ENCODE assay signal across 12 mouse cellular contexts in genomic region chr19:24797606-24798005, GRCm38 (mm10).
DNase-seq lines count a peak whose midpoint lies in the region; ATAC-seq lines count a peak whose summit lies in the region.
"Had no signal": no experiment of that assay in that cellular context is flagged by ENCODE, and none has a peak within 500 bp of the region (broad histone marks: within the 10 kb centered on the region; RNA-seq: fewer than 3 reads in every experiment).

No protein-coding gene starts in this region.

- H3K9me3 ChIP-seq in heart, embryonic 14.5 days (ENCODE audit: control insufficient read depth, low read length), result no peaks in the 10 kb centered on the region
- H3K9me3 ChIP-seq in stomach, embryonic 15.5 days, result no peaks in the 10 kb centered on the region
- H3K9me3 ChIP-seq in hindbrain, embryonic 16.5 days (ENCODE audit: control insufficient read depth, low read length), result no peaks in the 10 kb centered on the region
- H3K9me3 ChIP-seq in midbrain, embryonic 13.5 days, result no peaks in the 10 kb centered on the region
- H3K9me3 ChIP-seq: embryonic facial prominence, embryonic 15.5 days; liver, embryonic 13.5 days; neural tube, embryonic 12.5 days had no signal

- no peaks in the 10 kb centered on the region for H3K27me3 ChIP-seq in heart, embryonic 14.5 days (ENCODE audit: control insufficient read depth, insufficient read depth, low read length)
- no peaks in the 10 kb centered on the region for H3K27me3 ChIP-seq in stomach, embryonic 15.5 days (replicated peaks)
- no peaks in the 10 kb centered on the region for H3K27me3 ChIP-seq in hindbrain, embryonic 16.5 days (replicated peaks; ENCODE audit: control insufficient read depth, insufficient read depth, low read length)
- no peaks in the 10 kb centered on the region for H3K27me3 ChIP-seq in midbrain, embryonic 13.5 days
- H3K27me3 ChIP-seq: embryonic facial prominence, embryonic 15.5 days; neural tube, embryonic 12.5 days had no signal

- no peak overlapping the region for H3K9ac ChIP-seq in heart, embryonic 14.5 days (ENCODE audit: low read length)
- H3K9ac ChIP-seq in stomach, embryonic 15.5 days, result no peak overlapping the region
- no peak overlapping the region for H3K9ac ChIP-seq in hindbrain, embryonic 16.5 days (ENCODE audit: low read depth, low read length)
- no peak overlapping the region for H3K9ac ChIP-seq in midbrain, embryonic 13.5 days (replicated peaks)
- H3K9ac ChIP-seq: embryonic facial prominence, embryonic 15.5 days; hindbrain, embryonic 14.5 days; liver, embryonic 13.5 days; neural tube, embryonic 12.5 days had no signal

- H3K36me3 ChIP-seq in heart, embryonic 14.5 days (ENCODE audit: control insufficient read depth, insufficient read depth, low read length), result peaks cover 4% of the 10 kb centered on the region; the same call in 1 of the 2 replicates
- no peaks in the 10 kb centered on the region for H3K36me3 ChIP-seq in stomach, embryonic 15.5 days
- H3K36me3 ChIP-seq in hindbrain, embryonic 16.5 days (ENCODE audit: control insufficient read depth, insufficient read depth, low read length), result no peaks in the 10 kb centered on the region
- no peaks in the 10 kb centered on the region for H3K36me3 ChIP-seq in midbrain, embryonic 13.5 days
- H3K36me3 ChIP-seq: embryonic facial prominence, embryonic 15.5 days; liver, embryonic 13.5 days; neural tube, embryonic 12.5 days had no signal

- peaks cover 15 to 23% of the 10 kb centered on the region in 2 experiments for H3K4me1 ChIP-seq in heart, embryonic 14.5 days (ENCODE audit: control insufficient read depth in 2 of 2, insufficient read depth in 2 of 2, low read length in 2 of 2)
- H3K4me1 ChIP-seq in stomach, embryonic 15.5 days, result 0 out of 2 replicates have a peak, but pooled peaks cover 5% of the 10 kb centered on the region
- no peaks in the 10 kb centered on the region for H3K4me1 ChIP-seq in hindbrain, embryonic 16.5 days (ENCODE audit: control insufficient read depth, insufficient read depth, low read depth, low read length)
- no peaks in the 10 kb centered on the region for H3K4me1 ChIP-seq in midbrain, embryonic 13.5 days (replicated peaks)
- H3K4me1 ChIP-seq: embryonic facial prominence, embryonic 15.5 days; neural tube, embryonic 12.5 days had no signal

- peak overlapping the region; percentile 65 to 82 for H3K27ac ChIP-seq in heart, embryonic 14.5 days (replicated peaks in 1 of 2; ENCODE audit: control insufficient read depth in 1 of 2, insufficient read depth in 1 of 2, low read depth in 2 of 2, low read length in 2 of 2)
- H3K27ac ChIP-seq in stomach, embryonic 15.5 days, result peak overlapping the region; percentile 72; the same call in 1 of the 2 replicates
- no peak overlapping the region for H3K27ac ChIP-seq in hindbrain, embryonic 16.5 days (ENCODE audit: low read depth, low read length)
- H3K27ac ChIP-seq in midbrain, embryonic 13.5 days, result no peak overlapping the region
- H3K27ac ChIP-seq: embryonic facial prominence, embryonic 15.5 days; hindbrain, embryonic 14.5 days; liver, embryonic 13.5 days; neural tube, embryonic 12.5 days had no signal

- no peak overlapping the region for H3K4me3 ChIP-seq in heart, embryonic 14.5 days (ENCODE audit: control insufficient read depth in 1 of 2, insufficient read depth in 1 of 2, low read depth in 1 of 2, low read length in 2 of 2)
- no peak overlapping the region for H3K4me3 ChIP-seq in stomach, embryonic 15.5 days (replicated peaks)
- H3K4me3 ChIP-seq in hindbrain, embryonic 16.5 days (ENCODE audit: low read length), result no peak overlapping the region
- no peak overlapping the region for H3K4me3 ChIP-seq in midbrain, embryonic 13.5 days (replicated peaks)
- H3K4me3 ChIP-seq: embryonic facial prominence, embryonic 15.5 days; liver, embryonic 13.5 days; neural tube, embryonic 12.5 days had no signal

- whole genome bisulfite sequencing in heart, embryonic 14.5 days, result 58% methylated on average over 9 of the region's 9 CpGs
- WGBS in stomach, embryonic 15.5 days, result 44% methylated on average over 9 of the region's 9 CpGs
- 62% methylated on average over 9 of the region's 9 CpGs for WGBS in hindbrain, embryonic 16.5 days
- 77% methylated on average over 9 of the region's 9 CpGs for WGBS in midbrain, embryonic 13.5 days

- intact Hi-C loops in left cerebral cortex, postnatal 10 days (cut with DNase I), result no loop called here

- H3K4me2 ChIP-seq in heart, embryonic 14.5 days (ENCODE audit: low read length), result no peak overlapping the region
- no peak overlapping the region for H3K4me2 ChIP-seq in stomach, embryonic 15.5 days
- H3K4me2 ChIP-seq in hindbrain, embryonic 16.5 days (ENCODE audit: low read length), result no peak overlapping the region
- no peak overlapping the region for H3K4me2 ChIP-seq in midbrain, embryonic 13.5 days (replicated peaks)
- H3K4me2 ChIP-seq: embryonic facial prominence, embryonic 15.5 days; hindbrain, embryonic 14.5 days; liver, embryonic 13.5 days; neural tube, embryonic 12.5 days had no signal

- ATAC-seq in heart, embryonic 14.5 days (ENCODE audit: insufficient number of reproducible peaks, insufficient read depth, low FRiP score, low read depth), result peak; percentile 54; the same call in 1 of the 2 replicates
- no peak for ATAC-seq in stomach, embryonic 15.5 days (ENCODE audit: insufficient read depth, low FRiP score, low read depth)
- no peak for ATAC-seq in hindbrain, embryonic 16.5 days
- no peak for ATAC-seq in midbrain, embryonic 13.5 days

- peak; percentile 4 to 70 for DNase-seq in left cerebral cortex, postnatal 10 days (ENCODE audit: extremely low spot score in 1 of 2, low spot score in 2 of 2)
- DNase-seq in left cerebral cortex, adult 11 months (ENCODE audit: low spot score), result no peak
- peak; percentile 73 for DNase-seq in kidney, postnatal 10 days
- DNase-seq in ovary, postnatal 14 days (ENCODE audit: low spot score), result no peak
- DNase-seq: liver, embryonic 13.5 days had no signal

Comparison
In these comparisons a context has a peak if more than half of its experiments do, and no peak if none do; other contexts are left out.
1. DNase-seq: peak in left cerebral cortex, postnatal 10 days (2 of 2) and kidney, postnatal 10 days (single experiment); none in left cerebral cortex, adult 11 months (single experiment) and ovary, postnatal 14 days (single experiment).
2. H3K27ac ChIP-seq: peak in heart, embryonic 14.5 days (2 of 2) and stomach, embryonic 15.5 days (single experiment); none in hindbrain, embryonic 16.5 days (single experiment) and midbrain, embryonic 13.5 days (single experiment).